Mouse (Mus musculus) midbrain, postnatal 0 days (tissue): ENCODE results near the gene Rap1gds1. TPM values are rescaled to one million over a fixed set of nuclear protein-coding genes. Genes with fewer than 3 reads are reported as not detected.

Source experiments
- ATAC-seq: fragments of 200-750 bp; cut with Nextera tagmentation; 2 replicates; pipeline ENCODE4 v1.8.0; 2017; ENCODE audit warnings: moderate number of reproducible peaks, mild to moderate bottlenecking, moderate TSS enrichment, moderate library complexity; ENCODE audit not compliant: low FRiP score
- DNase-seq: peaks from one replicate; pipeline ENCODE4 v3.0.0-alpha.2; 2015; ENCODE audit warnings: low spot score
- H3K27ac ChIP-seq: fragments of 300-500 bp; sonication (generic); 2 replicates; pipeline ENCODE4 v1.5.1; 2014; ENCODE audit warnings: low read depth, mild to moderate bottlenecking, low read length, mixed read lengths
- H3K27me3 ChIP-seq: fragments of 300-500 bp; sonication (generic); 2 replicates; pipeline ENCODE4 v1.6.1; 2014; ENCODE audit warnings: low read length, control low read depth, mixed read lengths; ENCODE audit not compliant: insufficient read depth
- H3K36me3 ChIP-seq: fragments of 300-500 bp; sonication (generic); 2 replicates; pipeline ENCODE4 v1.6.1; 2014; ENCODE audit warnings: low read length, control low read depth, mixed read lengths; ENCODE audit not compliant: insufficient read depth
- H3K4me1 ChIP-seq: fragments of 300-500 bp; sonication (generic); 2 replicates; pipeline ENCODE4 v1.6.1; 2014; ENCODE audit warnings: mild to moderate bottlenecking, control low read depth, antibody characterized with exemption, low read length, mixed read lengths; ENCODE audit not compliant: insufficient read depth
- H3K4me2 ChIP-seq: fragments of 300-500 bp; sonication (generic); 2 replicates; pipeline ENCODE4 v1.6.1; 2014; ENCODE audit warnings: low read depth, mild to moderate bottlenecking, low read length, mixed read lengths; ENCODE audit not compliant: poor library complexity, severe bottlenecking
- H3K4me3 ChIP-seq: fragments of 300-500 bp; sonication (generic); 2 replicates; pipeline ENCODE4 v1.5.1; 2014; ENCODE audit warnings: low read depth, mild to moderate bottlenecking, low read length, moderate library complexity
- H3K9ac ChIP-seq: fragments of 300-500 bp; sonication (generic); replicated peaks from 2 replicates; pipeline ENCODE4 v1.6.1; 2014; ENCODE audit warnings: mild to moderate bottlenecking, low read length, moderate library complexity, mixed read lengths; ENCODE audit not compliant: poor library complexity, severe bottlenecking
- H3K9me3 ChIP-seq: fragments of 300-500 bp; sonication (generic); 2 replicates; pipeline ENCODE4 v1.6.1; 2016; ENCODE audit warnings: low read length, control low read depth
- CTCF ChIP-seq: IDR thresholded peaks from 2 replicates; pipeline ENCODE4 v1.5.1; 2016; ENCODE audit warnings: antibody characterized with exemption, mild to moderate bottlenecking
- WGBS: fragments of 180-500 bp; shearing (Covaris S2); extraction: QIAGEN DNeasy Blood & Tissue Kit; methylation state at CpG from one replicate; pipeline ENCODE4 v1.1.7; 2014; 5-methylcytosine and 5-hydroxymethylcytosine counted together
- polyA plus RNA-seq: library from polyadenylated mRNA; unstranded; fragments of >200 nt; fragmentation: Nextera tagmentation; extraction: Ambion mirVana; gene quantifications from 2 replicates; pipeline ENCODE4 v1.2.1, GENCODE M21; 2015
- total RNA-seq: library from RNA; depleted of rRNA; stranded (reverse); fragments of >200 nt; gene quantifications from 2 replicates; pipeline ENCODE4 v1.2.3, GENCODE M21; 2014

The Rap1gds1 gene
- total and polyA plus RNA-seq, 2 experiments from 2014 or later, result 76.6 to 110 TPM

DNA sequence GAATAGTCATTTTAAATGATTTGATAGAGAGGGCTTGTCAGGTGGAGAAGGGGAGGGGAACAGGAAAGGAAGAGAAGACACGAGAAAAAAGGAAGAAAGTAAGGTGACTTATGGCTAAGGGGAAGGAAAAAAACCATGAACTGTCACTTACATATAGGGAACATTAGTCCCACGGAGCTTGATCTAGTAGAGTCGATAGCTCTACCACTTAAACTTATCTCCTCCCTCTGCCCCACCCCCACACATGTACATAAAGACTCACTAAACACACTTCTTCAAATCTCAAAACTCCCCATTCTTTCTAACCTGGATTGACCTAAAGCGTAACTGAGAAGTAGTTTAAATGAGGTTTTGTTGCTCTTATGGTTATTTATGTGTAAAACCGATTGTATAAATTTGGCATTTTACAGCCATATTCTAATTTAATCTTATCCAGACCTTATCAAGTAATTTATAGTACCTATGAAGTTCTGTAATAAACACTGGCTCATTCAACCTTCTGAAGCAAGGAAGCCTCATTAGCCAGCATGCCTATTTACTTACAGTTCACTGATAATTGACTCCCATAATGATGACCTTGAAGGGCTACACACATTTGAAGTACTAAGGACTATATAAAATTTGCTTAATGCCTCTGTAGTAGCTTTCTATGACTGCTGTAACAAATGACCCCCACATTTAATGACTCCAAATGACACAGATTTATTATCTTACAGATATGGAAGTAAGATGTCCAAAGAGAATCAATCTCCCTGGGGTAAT lies 9.0 kb upstream of the Rap1gds1 start:
- H3K9me3 ChIP-seq, result 0 out of 2 replicates have a peak, but pooled peaks cover 2% of the 10 kb centered on the region
- no peaks in the 10 kb centered on the region for H3K4me1 ChIP-seq
- H3K27me3 ChIP-seq, result no peaks in the 10 kb centered on the region
- H3K4me2 ChIP-seq, result no peak overlapping the region
- ATAC-seq (no peak), DNase-seq (no peak)
- no peak for TF ChIP-seq CTCF
- no peak overlapping the region for H3K9ac ChIP-seq
- H3K4me3 ChIP-seq, result no peak overlapping the region
- 92% methylated on average over 5 of the region's 5 CpGs for WGBS
- H3K36me3 ChIP-seq, result no peaks in the 10 kb centered on the region
- H3K27ac ChIP-seq, result no peak overlapping the region

DNA sequence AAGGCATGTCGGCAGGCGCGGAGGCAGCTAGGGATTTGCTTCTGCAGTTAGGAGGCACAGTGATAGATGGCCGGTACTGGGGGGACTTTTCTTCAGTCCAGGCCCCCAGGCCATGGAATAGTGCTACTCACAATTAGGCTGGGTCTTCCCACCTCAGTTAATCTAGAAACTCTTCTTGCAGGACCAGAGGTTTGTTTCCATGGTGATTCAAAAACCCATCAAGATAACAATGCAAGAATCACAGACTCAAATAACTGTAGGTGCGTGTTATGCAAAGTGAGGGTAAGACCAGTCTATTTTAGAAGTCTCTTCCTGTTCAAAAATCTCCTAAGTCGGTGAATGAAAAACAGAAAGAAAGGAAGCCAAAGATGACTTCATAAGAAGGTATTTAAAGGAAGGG lies 4.8 kb upstream of the Rap1gds1 start:
- TF ChIP-seq CTCF, result no peak
- no peaks in the 10 kb centered on the region for H3K27me3 ChIP-seq
- H3K4me1 ChIP-seq, result no peaks in the 10 kb centered on the region
- no peak overlapping the region for H3K27ac ChIP-seq
- ATAC-seq (no peak), DNase-seq (no peak)
- WGBS, result 87% methylated on average over 6 of the region's 6 CpGs
- no peak overlapping the region for H3K4me3 ChIP-seq
- H3K9ac ChIP-seq, result no peak overlapping the region
- no peaks in the 10 kb centered on the region for H3K36me3 ChIP-seq
- no peak overlapping the region for H3K4me2 ChIP-seq
- no peaks in the 10 kb centered on the region for H3K9me3 ChIP-seq

DNA sequence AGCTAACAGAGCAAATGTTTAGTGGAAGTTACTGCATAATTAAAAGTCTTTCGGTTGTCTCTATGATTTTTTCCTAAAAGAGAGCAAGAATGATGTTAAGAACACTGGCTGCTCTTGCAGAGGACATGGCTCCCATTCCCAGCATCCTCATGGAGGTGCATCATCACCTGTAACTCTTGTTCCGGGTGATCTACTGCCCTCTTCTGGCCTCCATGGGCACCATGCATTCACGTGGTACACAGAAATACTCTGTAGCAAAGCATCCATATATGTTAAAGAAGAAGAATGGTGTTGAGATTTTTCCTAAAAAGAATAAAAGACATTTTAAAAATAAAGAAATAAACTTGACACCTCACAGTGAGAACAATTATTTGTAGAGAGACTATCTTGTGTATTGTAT lies 3.0 kb upstream of the Rap1gds1 start:
- H3K4me3 ChIP-seq, result no peak overlapping the region
- H3K36me3 ChIP-seq, result no peaks in the 10 kb centered on the region
- no peak for ATAC-seq
- H3K4me2 ChIP-seq, result no peak overlapping the region
- no peaks in the 10 kb centered on the region for H3K4me1 ChIP-seq
- no peak overlapping the region for H3K9ac ChIP-seq
- WGBS, result 91% methylated on average over 3 of the region's 3 CpGs
- H3K9me3 ChIP-seq, result no peaks in the 10 kb centered on the region
- H3K27ac ChIP-seq, result no peak overlapping the region
- DNase-seq, result no peak
- no peaks in the 10 kb centered on the region for H3K27me3 ChIP-seq
- peak; percentile 34 for TF ChIP-seq CTCF

DNA sequence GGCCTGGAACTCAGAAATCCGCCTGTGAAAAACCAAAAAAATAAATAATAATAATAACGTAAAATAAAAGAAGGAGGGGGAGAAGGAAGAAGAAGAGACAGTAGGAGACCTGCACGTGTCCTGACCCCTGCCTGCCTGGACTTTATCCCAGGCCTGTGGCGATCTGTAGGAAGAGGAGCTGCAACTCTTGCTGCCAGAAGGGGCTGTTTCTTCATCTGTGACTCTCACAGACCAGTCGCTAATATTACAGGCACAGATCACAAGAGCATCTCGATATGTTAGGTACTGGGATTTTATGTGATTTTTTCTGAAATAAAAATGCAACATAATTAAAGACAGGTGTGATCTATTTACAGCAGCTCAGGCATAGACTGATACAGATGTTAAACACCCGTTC lies 1.1 kb upstream of the Rap1gds1 start:
- Histone ChIP-seq H3K4me3 (peak overlapping the region; percentile 93), H3K4me2 (peak overlapping the region; percentile 80), H3K27me3 (no peaks in the 10 kb centered on the region), H3K27ac (peak overlapping the region; percentile 95; the same call in 1 of the 2 replicates), H3K9me3 (no peaks in the 10 kb centered on the region), H3K9ac (peak overlapping the region; percentile 80), H3K36me3 (no peaks in the 10 kb centered on the region), H3K4me1 (0 out of 2 replicates have a peak, but pooled peaks cover 5% of the 10 kb centered on the region)
- DNase-seq (peak; percentile 27), ATAC-seq (no peak)
- WGBS, result 14% methylated on average over 7 of the region's 7 CpGs
- no peak for TF ChIP-seq CTCF

DNA sequence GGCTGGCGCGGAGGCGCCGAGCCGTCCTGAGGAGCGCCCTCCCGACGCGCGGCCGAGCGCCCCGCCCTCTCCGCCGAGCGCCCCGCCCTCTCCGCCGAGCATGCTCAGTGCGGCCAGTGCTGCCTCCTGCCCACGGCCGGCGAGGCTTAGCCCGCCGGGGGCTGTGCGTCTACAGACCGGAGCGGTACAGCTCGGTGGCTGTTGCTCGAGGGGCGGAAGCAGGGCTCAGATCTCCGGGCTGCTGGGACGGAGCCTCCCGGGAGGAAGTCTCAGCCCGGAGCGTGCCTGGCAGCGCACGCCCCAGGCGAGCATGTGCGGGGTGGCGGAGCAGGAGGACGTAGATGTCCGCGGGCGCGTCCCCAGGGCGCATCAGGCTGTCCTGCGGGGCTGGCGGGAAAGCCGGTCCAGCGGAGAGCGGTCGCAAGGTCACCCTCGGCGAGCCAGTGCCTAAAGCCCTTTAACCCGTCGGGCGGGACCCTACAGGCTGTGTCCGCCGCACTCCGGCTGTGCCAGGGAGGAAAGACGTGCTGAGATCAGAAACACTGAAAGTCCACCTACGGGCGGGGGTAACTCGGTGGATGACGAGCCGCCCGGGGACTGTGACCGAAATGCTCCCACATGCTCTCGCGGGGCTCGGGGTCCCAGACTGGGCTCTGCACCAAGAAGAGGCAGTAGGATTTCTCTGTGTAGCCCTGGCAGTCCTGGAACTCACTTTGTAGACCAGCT lies 495 bp upstream of the Rap1gds1 start:
- H3K27me3 ChIP-seq, result no peaks in the 10 kb centered on the region
- no peak for TF ChIP-seq CTCF
- peak overlapping the region; percentile 80 for H3K9ac ChIP-seq
- no peaks in the 10 kb centered on the region for H3K9me3 ChIP-seq
- peak overlapping the region; percentile 93 for H3K4me3 ChIP-seq
- DNase-seq (peak; percentile 91), ATAC-seq (peak; percentile 97)
- H3K27ac ChIP-seq, result peak overlapping the region; percentile 95
- H3K4me1 ChIP-seq, result 0 out of 2 replicates have a peak, but pooled peaks cover 5% of the 10 kb centered on the region
- WGBS, result under 1% methylated on average over 61 of the region's 72 CpGs
- H3K4me2 ChIP-seq, result peak overlapping the region; percentile 80
- H3K36me3 ChIP-seq, result no peaks in the 10 kb centered on the region
